Mouse (Mus musculus): ENCODE data around the gene Zbtb17.

Gene Zbtb17

DNA sequence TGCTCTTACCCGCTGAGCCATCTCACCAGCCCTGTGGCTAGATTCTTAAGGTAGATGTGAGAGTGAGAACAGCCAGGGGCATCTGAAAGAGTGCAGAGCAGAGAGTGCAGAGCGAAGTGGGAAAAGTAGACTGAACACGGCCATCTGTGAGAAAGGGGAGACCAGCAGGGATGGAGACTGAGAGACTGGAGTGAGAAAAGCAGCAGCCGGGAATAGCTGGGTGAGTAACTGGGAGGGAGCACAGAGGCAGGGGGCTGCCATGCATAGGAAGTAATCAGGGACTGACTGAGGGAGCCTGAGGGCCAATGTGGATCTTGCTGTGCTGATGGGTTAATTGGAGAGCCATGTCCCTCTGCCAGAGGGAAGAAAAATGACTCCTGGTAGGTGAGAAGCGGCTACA lies 58.3 kb downstream of the Zbtb17 start:
- DNase-seq = no peak

GRCm38 (mm10) chr4:141504471-141504870 lies 60.0 kb downstream of the Zbtb17 start:
- no peak for DNase-seq

GRCm38 (mm10) chr4:141505810-141506209 lies 61.4 kb downstream of the Zbtb17 start:
- DNase-seq = no peak

DNA sequence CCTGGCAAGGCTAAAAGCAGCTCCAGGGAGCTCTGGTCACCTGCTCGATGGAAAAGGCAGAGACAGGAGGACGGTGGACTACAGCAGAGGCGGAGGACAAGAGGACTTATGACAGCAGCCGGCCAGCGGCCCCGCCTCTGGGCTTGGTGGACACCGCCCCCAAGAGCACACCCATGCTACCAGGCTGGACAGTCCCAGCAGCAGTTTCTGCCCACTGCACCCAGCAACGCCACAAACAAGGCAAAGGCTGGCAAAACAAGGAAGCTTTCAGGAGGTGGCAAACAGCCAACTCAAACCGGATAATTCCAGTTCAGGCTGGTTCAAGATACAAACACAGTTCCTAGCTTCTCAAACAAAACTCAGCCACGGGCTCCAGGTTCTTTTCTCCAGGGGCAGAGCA lies 61.9 kb downstream of the Zbtb17 start:
- DNase-seq = peak; percentile 97

DNA sequence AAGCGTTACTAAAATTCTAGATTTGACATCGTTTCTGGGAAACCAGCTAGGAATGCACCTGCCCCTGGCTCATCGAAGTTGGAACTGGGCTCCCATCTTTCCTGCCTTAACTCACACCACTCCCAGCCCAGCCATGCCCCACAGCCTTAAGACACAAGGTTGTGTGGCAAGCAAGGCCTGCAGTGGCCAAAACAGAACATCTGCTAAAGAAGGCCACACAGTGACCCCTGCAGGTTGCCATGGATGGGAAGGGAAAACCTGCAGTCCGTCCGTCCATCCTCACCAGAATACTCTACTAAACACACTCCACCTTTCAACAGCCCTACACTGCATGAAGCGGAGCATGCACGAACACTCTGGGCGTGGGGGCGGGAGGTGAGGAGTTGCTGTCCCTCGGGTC lies 62.4 kb downstream of the Zbtb17 start:
- DNase-seq = peak; percentile 66

GRCm38 (mm10) chr4:141510457-141510856 lies 66.0 kb downstream of the Zbtb17 start:
- no peak for DNase-seq

- no peak for DNase-seq
These were observed 67.7 kb downstream of the Zbtb17 start for GRCm38 (mm10) chr4:141512145-141512544.

DNA sequence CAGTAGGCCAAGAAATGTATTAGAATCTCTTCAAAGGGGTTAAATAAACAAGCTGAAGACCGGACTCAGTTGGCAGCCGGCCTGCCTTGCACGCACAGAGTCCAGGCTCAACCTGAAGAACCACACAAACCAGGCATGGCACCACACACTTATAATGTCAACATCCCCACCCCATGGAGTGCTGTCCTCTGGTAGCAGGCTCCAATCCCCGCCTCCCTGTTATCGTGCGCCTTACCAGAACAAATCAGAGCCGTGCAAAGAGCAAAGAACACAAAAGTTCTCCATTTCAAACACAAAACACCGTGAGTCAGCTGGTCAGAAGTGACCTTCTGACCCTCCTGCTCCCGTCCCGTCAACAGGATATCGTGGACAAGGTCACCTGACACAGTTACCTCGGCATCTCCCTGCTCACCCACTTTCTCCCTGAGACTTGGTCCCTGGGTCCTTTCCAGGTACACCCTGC lies 69.8 kb downstream of the Zbtb17 start:
- DNase-seq = peak; percentile 85

All from kidney, adult 9 months (tissue).